Comparison of ENCODE assay signal across 10 mouse cellular contexts in the genomic region with DNA sequence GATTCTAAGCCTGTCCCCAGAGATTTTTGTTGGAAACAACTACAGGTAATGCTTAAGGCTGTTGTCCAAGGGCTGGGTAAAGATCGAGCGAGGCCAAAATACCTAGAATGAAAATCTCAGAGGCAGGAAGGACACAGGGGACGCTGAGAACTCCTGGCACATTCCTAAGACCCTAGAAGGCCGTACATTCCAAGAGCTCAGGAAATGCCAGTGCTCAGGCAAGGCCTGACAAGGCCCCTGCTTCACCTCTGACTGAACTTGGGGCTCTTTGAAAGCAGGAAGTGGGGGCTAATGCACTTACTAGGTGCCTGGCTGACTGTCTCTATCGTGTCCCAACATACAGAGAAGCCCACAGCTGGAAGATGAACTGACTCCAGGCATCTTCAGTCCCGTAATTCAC. TPM values are rescaled to one million over a fixed set of nuclear protein-coding genes. Genes with fewer than 3 reads are reported as not detected.
A peak's percentile ranks its signal among the peaks of the same experiment; 100 is the strongest.
DNase-seq lines count a peak whose midpoint lies in the region; ATAC-seq and TF ChIP-seq lines count a peak whose summit lies in the region.
"Had no signal": no experiment of that assay in that cellular context is flagged by ENCODE, and none has a peak within 500 bp of the region (broad histone marks: within the 10 kb centered on the region; RNA-seq: fewer than 3 reads in every experiment).

No protein-coding gene starts in this region.

- H3K27me3 ChIP-seq in heart, embryonic 10.5 days (ENCODE audit: insufficient read depth, poor library complexity, severe bottlenecking): no peaks in the 10 kb centered on the region
- H3K27me3 ChIP-seq in lung, postnatal 0 days (replicated peaks; ENCODE audit: insufficient read depth, low read length): no peaks in the 10 kb centered on the region
- H3K27me3 ChIP-seq in forebrain, embryonic 13.5 days: no peaks in the 10 kb centered on the region

- no peak overlapping the region for H3K4me3 ChIP-seq in heart, embryonic 10.5 days
- H3K4me3 ChIP-seq in lung, postnatal 0 days (ENCODE audit: low read depth, low read length): no peak overlapping the region
- no peak overlapping the region for H3K4me3 ChIP-seq in forebrain, embryonic 13.5 days
- H3K4me3 ChIP-seq: myocyte had no signal

- intact Hi-C loops in heart, postnatal 36 days (cut with DNase I): no loop called here

- no peak for DNase-seq in heart, embryonic 10.5 days (ENCODE audit: low spot score)
- DNase-seq in heart, postnatal 36 days: no peak
- peak; percentile 30 for DNase-seq in lung, postnatal 0 days (ENCODE audit: low spot score)
- DNase-seq in lung, postnatal 4 days: no peak
- peak; percentile 49 for DNase-seq in kidney, postnatal 14 days
- DNase-seq in neural tube, embryonic 10.5 days (ENCODE audit: extremely low spot score, low spot score): no peak
- DNase-seq in urinary bladder, postnatal 25 days (ENCODE audit: low spot score): no peak
- DNase-seq: cerebellum, adult 9-11 months had no signal

- H3K9me3 ChIP-seq in heart, embryonic 10.5 days: no peaks in the 10 kb centered on the region
- H3K9me3 ChIP-seq in lung, postnatal 0 days (ENCODE audit: low read length): no peaks in the 10 kb centered on the region
- H3K9me3 ChIP-seq in forebrain, embryonic 13.5 days (replicated peaks): no peaks in the 10 kb centered on the region

- no peak for TF ChIP-seq EP300 in lung, postnatal 0 days (IDR thresholded peaks at IDR 0.05)

- WGBS in heart, embryonic 10.5 days: 27% methylated on average over 6 of the region's 6 CpGs
- 18% methylated on average over 6 of the region's 6 CpGs for WGBS in lung, postnatal 0 days
- 81% methylated on average over 6 of the region's 6 CpGs for WGBS in forebrain, embryonic 13.5 days

- peak overlapping the region; percentile 76 for H3K27ac ChIP-seq in heart, embryonic 10.5 days
- H3K27ac ChIP-seq in lung, postnatal 0 days (ENCODE audit: low read length): no peak overlapping the region
- H3K27ac ChIP-seq in forebrain, embryonic 13.5 days: no peak overlapping the region

- H3K4me1 ChIP-seq in heart, embryonic 10.5 days: peaks cover 77% of the 10 kb centered on the region
- peaks cover 9% of the 10 kb centered on the region; the same call in 1 of the 2 replicates for H3K4me1 ChIP-seq in lung, postnatal 0 days (ENCODE audit: insufficient read depth, low read depth, low read length)
- H3K4me1 ChIP-seq in forebrain, embryonic 13.5 days: 0 out of 2 replicates have a peak, but pooled peaks cover 7% of the 10 kb centered on the region

- no peak overlapping the region for H3K9ac ChIP-seq in lung, postnatal 0 days (replicated peaks; ENCODE audit: low read depth)
- no peak overlapping the region for H3K9ac ChIP-seq in forebrain, embryonic 13.5 days

- TF ChIP-seq CTCF in lung, postnatal 0 days (IDR thresholded peaks at IDR 0.05): no peak

- H3K4me2 ChIP-seq in lung, postnatal 0 days (replicated peaks; ENCODE audit: low read depth, low read length): no peak overlapping the region
- H3K4me2 ChIP-seq in forebrain, embryonic 13.5 days: no peak overlapping the region

- ATAC-seq in lung, postnatal 0 days: no peak
- ATAC-seq in forebrain, embryonic 13.5 days: no peak

- no peaks in the 10 kb centered on the region for H3K36me3 ChIP-seq in heart, embryonic 10.5 days
- no peaks in the 10 kb centered on the region for H3K36me3 ChIP-seq in lung, postnatal 0 days (ENCODE audit: insufficient read depth, low read length)
- no peaks in the 10 kb centered on the region for H3K36me3 ChIP-seq in forebrain, embryonic 13.5 days (ENCODE audit: poor library complexity, severe bottlenecking)

RNA-seq across cellular contexts. Expression of gene Spon2, which starts 4.1 kb away (rescaled TPM):
- 16.9 and 27.0 TPM in 2 replicates for polyA plus RNA-seq in heart, embryonic 10.5 days (2016; fragmentation: Nextera tagmentation; extraction: Ambion mirVana)
- total RNA-seq in heart, postnatal 36 days (2021): 1 to 10 TPM; 2.1 to 2.6 TPM
- polyA plus RNA-seq in lung, postnatal 0 days (2015; fragmentation: Nextera tagmentation; extraction: Ambion mirVana): 89.5 and 111 TPM in 2 replicates
- polyA plus RNA-seq in forebrain, embryonic 13.5 days (2015; fragmentation: Nextera tagmentation; extraction: Ambion mirVana): 1.1 and 1.9 TPM in 2 replicates

RNA-seq across cellular contexts. Expression of gene Ctbp1, which starts 52.4 kb away (rescaled TPM):
- polyA plus RNA-seq in heart, embryonic 10.5 days (2016; fragmentation: Nextera tagmentation; extraction: Ambion mirVana): 280 and 331 TPM in 2 replicates
- 100 to 1,000 TPM; 213 to 214 TPM for total RNA-seq in heart, postnatal 36 days (2021)
- polyA plus RNA-seq in lung, postnatal 0 days (2015; fragmentation: Nextera tagmentation; extraction: Ambion mirVana): 193 and 194 TPM in 2 replicates
- polyA plus RNA-seq in forebrain, embryonic 13.5 days (2015; fragmentation: Nextera tagmentation; extraction: Ambion mirVana): 488 and 509 TPM in 2 replicates

Comparison
In these comparisons a context has a peak if more than half of its experiments do, and no peak if none do; other contexts are left out.
1. DNase-seq: peak in lung, postnatal 0 days (single experiment) and kidney, postnatal 14 days (single experiment); none in heart, embryonic 10.5 days (single experiment), heart, postnatal 36 days (0 of 2), lung, postnatal 4 days (0 of 2), neural tube, embryonic 10.5 days (single experiment) and urinary bladder, postnatal 25 days (single experiment).